9 mouse cellular contexts compared by ENCODE assay signal in the genomic region with DNA sequence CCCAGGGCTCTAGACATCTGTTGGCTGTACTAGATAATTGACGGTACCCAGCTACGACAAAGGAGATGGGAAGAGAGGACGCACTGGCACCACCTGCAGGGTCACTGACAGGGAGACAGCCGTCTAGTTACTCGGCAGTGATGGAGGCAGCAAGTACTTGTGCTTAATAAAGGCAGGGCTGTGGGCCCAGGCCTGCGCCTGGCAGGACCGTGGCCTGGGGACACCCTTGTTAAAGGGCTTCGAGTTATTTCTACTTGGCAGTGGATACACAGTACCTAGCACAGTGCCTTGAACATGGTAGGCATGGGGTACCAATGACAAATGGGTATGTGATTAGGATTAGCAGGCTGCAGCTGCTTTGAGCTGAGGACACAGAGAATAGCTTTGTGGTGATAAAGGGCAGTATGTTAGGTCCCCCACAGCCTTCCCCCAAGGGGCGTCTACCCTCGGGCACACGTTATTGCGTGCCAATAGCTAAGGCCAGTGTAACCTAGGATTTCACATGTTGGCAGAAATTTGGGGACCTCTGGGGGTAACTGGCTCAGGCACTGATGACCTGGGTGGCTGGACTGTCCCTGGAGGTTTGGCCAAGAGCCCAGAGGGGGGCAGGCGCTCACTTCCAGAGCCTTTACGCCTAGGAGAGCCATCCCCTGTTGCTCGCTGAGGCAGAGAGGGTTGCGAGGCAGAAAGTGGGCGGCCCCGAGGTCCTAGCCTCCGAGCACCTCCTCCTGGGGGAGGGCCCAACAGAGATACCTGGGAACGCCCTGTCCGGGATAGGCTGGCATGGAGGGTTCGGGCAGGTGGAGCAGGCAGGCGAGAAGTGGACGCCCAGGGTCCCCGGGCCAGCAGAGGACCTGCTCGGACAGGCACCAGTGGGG. TPM values are rescaled to one million over a fixed set of nuclear protein-coding genes. Genes with fewer than 3 reads are reported as not detected.
DNase-seq lines count a peak whose midpoint lies in the region; ATAC-seq lines count a peak whose summit lies in the region.
"Had no signal": no experiment of that assay in that cellular context is flagged by ENCODE, and none has a peak within 500 bp of the region (broad histone marks: within the 10 kb centered on the region; RNA-seq: fewer than 3 reads in every experiment).

No protein-coding gene starts in this region.

- peaks cover 6% of the 10 kb centered on the region; the same call in 1 of the 2 replicates for H3K4me1 ChIP-seq in lung, embryonic 15.5 days

- WGBS in lung, embryonic 15.5 days: 18% methylated on average over 26 of the region's 26 CpGs

- peak; percentile 69; the same call in 1 of the 2 replicates for ATAC-seq in lung, embryonic 15.5 days (ENCODE audit: borderline replicate concordance, extremely low read depth, low FRiP score, low TSS enrichment)
- ATAC-seq in cerebellum, adult (ENCODE audit: insufficient number of reproducible peaks, low FRiP score, low TSS enrichment): no peak

- peak; percentile 31 for DNase-seq in cerebellum, adult 11-12 months
- no peak for DNase-seq in cerebellum, adult 11 months
- peak; percentile 33 for DNase-seq in embryo, embryonic 11 days
- peak; percentile 63 for DNase-seq in kidney, adult 8-10 months
- no peak for DNase-seq in thymus, postnatal 10 days (ENCODE audit: low spot score in 2 of 2)
- DNase-seq in left cerebral cortex, adult 11 months (ENCODE audit: low spot score): no peak

- H3K9me3 ChIP-seq in lung, embryonic 15.5 days: no peaks in the 10 kb centered on the region

- H3K27ac ChIP-seq in lung, embryonic 15.5 days: no peak overlapping the region

- peak overlapping the region; percentile 26 for H3K4me3 ChIP-seq in lung, embryonic 15.5 days

- H3K27me3 ChIP-seq in lung, embryonic 15.5 days: peaks cover 36% of the 10 kb centered on the region

- no peak overlapping the region for H3K9ac ChIP-seq in lung, embryonic 15.5 days

- peak overlapping the region; percentile 71 for H3K4me2 ChIP-seq in lung, embryonic 15.5 days

- H3K36me3 ChIP-seq in lung, embryonic 15.5 days: no peaks in the 10 kb centered on the region

RNA-seq across cellular contexts. Expression of a gene that starts 11.4 kb away (rescaled TPM):
- polyA plus RNA-seq in lung, embryonic 15.5 days (2015; fragmentation: Nextera tagmentation; extraction: Ambion mirVana): 0.17 and 0.92 TPM in 2 replicates
- polyA plus RNA-seq: C2C12 had no signal

RNA-seq across cellular contexts. Expression of a gene that starts 12.7 kb away (rescaled TPM):
- 1.2 and 1.9 TPM in 2 replicates for polyA plus RNA-seq in lung, embryonic 15.5 days (2015; fragmentation: Nextera tagmentation; extraction: Ambion mirVana)

RNA-seq across cellular contexts. Expression of a gene that starts 17.3 kb away (rescaled TPM):
- polyA plus RNA-seq in lung, embryonic 15.5 days (2015; fragmentation: Nextera tagmentation; extraction: Ambion mirVana): 27.8 and 28.9 TPM in 2 replicates

RNA-seq across cellular contexts. Expression of a gene that starts 29.9 kb away (rescaled TPM):
- 106 and 110 TPM in 2 replicates for polyA plus RNA-seq in lung, embryonic 15.5 days (2015; fragmentation: Nextera tagmentation; extraction: Ambion mirVana)

RNA-seq across cellular contexts. Expression of a gene that starts 35.6 kb away (rescaled TPM):
- polyA plus RNA-seq in lung, embryonic 15.5 days (2015; fragmentation: Nextera tagmentation; extraction: Ambion mirVana): 12.9 and 18.4 TPM in 2 replicates

Comparison
In these comparisons a context has a peak if more than half of its experiments do, and no peak if none do; other contexts are left out.
1. DNase-seq: peak in cerebellum, adult 11-12 months (single experiment), embryo, embryonic 11 days (single experiment) and kidney, adult 8-10 months (2 of 2); none in cerebellum, adult 11 months (single experiment), thymus, postnatal 10 days (0 of 2) and left cerebral cortex, adult 11 months (single experiment).